Mouse (Mus musculus) kidney, adult 9 months (tissue): ENCODE measurements around the gene Galntl6.
A peak's percentile ranks its signal among the peaks of the same experiment; 100 is the strongest.

ENCODE experiments used
- DNase-seq: peaks from one replicate; pipeline ENCODE4 v3.0.0; 2022

The Galntl6 gene

GRCm38 (mm10) chr8:58912196-58912839 is at the start of gene Galntl6:
Gene Galntl6, minus strand, starts transcription at chr8:58912640.
- DNase-seq, result no peak

- no peak for DNase-seq
Observed at GRCm38 (mm10) chr8:58957195-58957739, 44.8 kb upstream of the Galntl6 start.

- no peak for DNase-seq
Observed at GRCm38 (mm10) chr8:58943773-58944172, 31.3 kb upstream of the Galntl6 start.

- no peak for DNase-seq
Observed at GRCm38 (mm10) chr8:58931066-58931465, 18.6 kb upstream of the Galntl6 start.

- DNase-seq, result no peak
Observed at GRCm38 (mm10) chr8:58915142-58915541, 2.7 kb upstream of the Galntl6 start.

- no peak for DNase-seq
Observed at GRCm38 (mm10) chr8:58913640-58913968, 1.2 kb upstream of the Galntl6 start.

- DNase-seq, result no peak
Observed at GRCm38 (mm10) chr8:58912840-58913639, 600 bp upstream of the Galntl6 start.

GRCm38 (mm10) chr8:58911677-58912076 is 763 bp downstream of the Galntl6 start, which contains the start of gene BC030500:
Gene BC030500, plus strand, starts transcription at chr8:58911755.
- no peak for DNase-seq

- no peak for DNase-seq
Observed at GRCm38 (mm10) chr8:58904465-58904864, 8.0 kb downstream of the Galntl6 start.

- DNase-seq, result no peak
Observed at GRCm38 (mm10) chr8:58895960-58896359, 16.5 kb downstream of the Galntl6 start.

GRCm38 (mm10) chr8:58890591-58890990 is 21.8 kb downstream of the Galntl6 start:
- no peak for DNase-seq

GRCm38 (mm10) chr8:58886405-58886804 is 26.0 kb downstream of the Galntl6 start:
- peak; percentile 8 for DNase-seq

GRCm38 (mm10) chr8:58824347-58824746 is 88.1 kb downstream of the Galntl6 start:
- DNase-seq, result no peak

- DNase-seq, result no peak
Observed at GRCm38 (mm10) chr8:58805190-58805589, 107.2 kb downstream of the Galntl6 start.

- no peak for DNase-seq
Observed at GRCm38 (mm10) chr8:58801847-58802246, 110.6 kb downstream of the Galntl6 start.

GRCm38 (mm10) chr8:58753769-58754168 is 158.7 kb downstream of the Galntl6 start:
- DNase-seq, result no peak

- no peak for DNase-seq
Observed at GRCm38 (mm10) chr8:58737963-58738362, 174.5 kb downstream of the Galntl6 start.

GRCm38 (mm10) chr8:58691761-58692160 is 220.7 kb downstream of the Galntl6 start:
- no peak for DNase-seq

GRCm38 (mm10) chr8:58677847-58678450 is 234.5 kb downstream of the Galntl6 start:
- no peak for DNase-seq

GRCm38 (mm10) chr8:58669075-58669474 is 243.4 kb downstream of the Galntl6 start:
- no peak for DNase-seq

GRCm38 (mm10) chr8:58660019-58660418 is 252.4 kb downstream of the Galntl6 start:
- DNase-seq, result no peak

- no peak for DNase-seq
Observed at GRCm38 (mm10) chr8:58655631-58656030, 256.8 kb downstream of the Galntl6 start.

GRCm38 (mm10) chr8:58606451-58606850 is 306.0 kb downstream of the Galntl6 start:
- DNase-seq, result no peak

GRCm38 (mm10) chr8:58604751-58605150 is 307.7 kb downstream of the Galntl6 start:
- no peak for DNase-seq
